Mouse (Mus musculus): Measurements from ENCODE around the gene Filip1l. TPM values are rescaled to one million over a fixed set of nuclear protein-coding genes. Genes with fewer than 3 reads are reported as not detected.

Filip1l gene
- polyA plus RNA-seq, 1 experiment = 138 TPM

- no peak for TF ChIP-seq POLR2A (IDR thresholded peaks at IDR 0.05; ENCODE audit: low read depth, low read length)
- Histone ChIP-seq H3K27ac (ENCODE audit: insufficient read depth, low read length) (peak overlapping the region; percentile 48), H3K4me3 (ENCODE audit: insufficient read depth, low read length) (no peak overlapping the region), H3K4me1 (ENCODE audit: control insufficient read depth, insufficient read depth, low read length) (peaks cover 8% of the 10 kb centered on the region)
These were observed 85.4 kb downstream of the Filip1l start for GRCm38 (mm10) chr16:57438288-57438685.

GRCm38 (mm10) chr16:57439206-57439605 is 86.3 kb downstream of the Filip1l start:
- Histone ChIP-seq H3K4me1 (ENCODE audit: control insufficient read depth, insufficient read depth, low read length) (peaks cover 6% of the 10 kb centered on the region), H3K4me3 (ENCODE audit: insufficient read depth, low read length) (no peak overlapping the region), H3K27ac (ENCODE audit: insufficient read depth, low read length) (no peak overlapping the region)
- TF ChIP-seq POLR2A (IDR thresholded peaks at IDR 0.05; ENCODE audit: low read depth, low read length) (no peak), CTCF (IDR thresholded peaks at IDR 0.05; ENCODE audit: borderline replicate concordance, insufficient read depth, low read length) (no peak)

GRCm38 (mm10) chr16:57440706-57441437 is 88.0 kb downstream of the Filip1l start:
- H3K27ac ChIP-seq (ENCODE audit: insufficient read depth, low read length) = peak overlapping the region; percentile 66
- no peak overlapping the region for H3K4me3 ChIP-seq (ENCODE audit: insufficient read depth, low read length)
- H3K4me1 ChIP-seq (ENCODE audit: control insufficient read depth, insufficient read depth, low read length) = peaks cover 8% of the 10 kb centered on the region

GRCm38 (mm10) chr16:57445096-57446094 is 92.5 kb downstream of the Filip1l start:
- no peak overlapping the region for H3K27ac ChIP-seq (ENCODE audit: insufficient read depth, low read length)
- no peak overlapping the region for H3K4me3 ChIP-seq (ENCODE audit: insufficient read depth, low read length)
- no peak for TF ChIP-seq CTCF (IDR thresholded peaks at IDR 0.05; ENCODE audit: borderline replicate concordance, insufficient read depth, low read length)
- TF ChIP-seq POLR2A (IDR thresholded peaks at IDR 0.05; ENCODE audit: low read depth, low read length) = no peak
- H3K4me1 ChIP-seq (ENCODE audit: control insufficient read depth, insufficient read depth, low read length) = peaks cover 2% of the 10 kb centered on the region

More at GRCm38 (mm10) chr16:57440706-57441437, 88.0 kb downstream of the Filip1l start:
- no peak for TF ChIP-seq POLR2A (IDR thresholded peaks at IDR 0.05; ENCODE audit: low read depth, low read length)
- no peak for TF ChIP-seq CTCF (IDR thresholded peaks at IDR 0.05; ENCODE audit: borderline replicate concordance, insufficient read depth, low read length)

GRCm38 (mm10) chr16:57453009-57453408 is 100.1 kb downstream of the Filip1l start:
- H3K27ac ChIP-seq (ENCODE audit: insufficient read depth, low read length) = no peak overlapping the region
- H3K4me1 ChIP-seq (ENCODE audit: control insufficient read depth, insufficient read depth, low read length) = no peaks in the 10 kb centered on the region; the same call in 1 of the 2 replicates
- TF ChIP-seq CTCF (IDR thresholded peaks at IDR 0.05; ENCODE audit: borderline replicate concordance, insufficient read depth, low read length) (no peak), POLR2A (IDR thresholded peaks at IDR 0.05; ENCODE audit: low read depth, low read length) (no peak)
- no peak overlapping the region for H3K4me3 ChIP-seq (ENCODE audit: insufficient read depth, low read length)

GRCm38 (mm10) chr16:57454106-57454763 is 101.3 kb downstream of the Filip1l start:
- H3K4me3 ChIP-seq (ENCODE audit: insufficient read depth, low read length) = no peak overlapping the region
- TF ChIP-seq CTCF (IDR thresholded peaks at IDR 0.05; ENCODE audit: borderline replicate concordance, insufficient read depth, low read length) (no peak), POLR2A (IDR thresholded peaks at IDR 0.05; ENCODE audit: low read depth, low read length) (no peak)
- no peaks in the 10 kb centered on the region; the same call in 1 of the 2 replicates for H3K4me1 ChIP-seq (ENCODE audit: control insufficient read depth, insufficient read depth, low read length)
- no peak overlapping the region for H3K27ac ChIP-seq (ENCODE audit: insufficient read depth, low read length)

GRCm38 (mm10) chr16:57455573-57455972 is 102.7 kb downstream of the Filip1l start:
- Histone ChIP-seq H3K4me1 (ENCODE audit: control insufficient read depth, insufficient read depth, low read length) (no peaks in the 10 kb centered on the region; the same call in 1 of the 2 replicates), H3K27ac (ENCODE audit: insufficient read depth, low read length) (no peak overlapping the region), H3K4me3 (ENCODE audit: insufficient read depth, low read length) (no peak overlapping the region)
- TF ChIP-seq CTCF (IDR thresholded peaks at IDR 0.05; ENCODE audit: borderline replicate concordance, insufficient read depth, low read length) = no peak
- TF ChIP-seq POLR2A (IDR thresholded peaks at IDR 0.05; ENCODE audit: low read depth, low read length) = no peak

GRCm38 (mm10) chr16:57456003-57456402 is 103.1 kb downstream of the Filip1l start:
- TF ChIP-seq POLR2A (IDR thresholded peaks at IDR 0.05; ENCODE audit: low read depth, low read length) (no peak), CTCF (IDR thresholded peaks at IDR 0.05; ENCODE audit: borderline replicate concordance, insufficient read depth, low read length) (no peak)
- Histone ChIP-seq H3K4me3 (ENCODE audit: insufficient read depth, low read length) (no peak overlapping the region), H3K27ac (ENCODE audit: insufficient read depth, low read length) (no peak overlapping the region), H3K4me1 (ENCODE audit: control insufficient read depth, insufficient read depth, low read length) (no peaks in the 10 kb centered on the region; the same call in 1 of the 2 replicates)

- Histone ChIP-seq H3K27ac (ENCODE audit: insufficient read depth, low read length) (no peak overlapping the region), H3K4me1 (ENCODE audit: control insufficient read depth, insufficient read depth, low read length) (peaks cover 4% of the 10 kb centered on the region; the same call in 1 of the 2 replicates), H3K4me3 (ENCODE audit: insufficient read depth, low read length) (no peak overlapping the region)
- TF ChIP-seq CTCF (IDR thresholded peaks at IDR 0.05; ENCODE audit: borderline replicate concordance, insufficient read depth, low read length) (no peak), POLR2A (IDR thresholded peaks at IDR 0.05; ENCODE audit: low read depth, low read length) (no peak)
These were observed 112.6 kb downstream of the Filip1l start for GRCm38 (mm10) chr16:57465386-57465913.
